Mouse (Mus musculus) forebrain, embryonic 11.5 days (tissue): ENCODE measurements around the gene Ablim1. TPM values are rescaled to one million over a fixed set of nuclear protein-coding genes. Genes with fewer than 3 reads are reported as not detected.
A peak's percentile ranks its signal among the peaks of the same experiment; 100 is the strongest.

Experiments
- ATAC-seq: fragments of 200-750 bp; cut with Nextera tagmentation; replicated peaks from 2 replicates; pipeline ENCODE4 v1.8.0; 2017; ENCODE audit warnings: moderate TSS enrichment; ENCODE audit not compliant: low FRiP score
- DNase-seq: peaks from one replicate; pipeline ENCODE4 v3.0.0-alpha.2; 2017; ENCODE audit warnings: low spot score
- H3K27ac ChIP-seq: fragments of 300-500 bp; sonication (generic); 2 replicates; pipeline ENCODE4 v1.5.1; 2014; ENCODE audit warnings: low read depth, low read length
- H3K27me3 ChIP-seq: fragments of 300-500 bp; sonication (generic); 2 replicates; pipeline ENCODE4 v1.6.1; 2014; ENCODE audit warnings: mild to moderate bottlenecking, low read length, mixed read lengths; ENCODE audit not compliant: control insufficient read depth, insufficient read depth
- H3K36me3 ChIP-seq: fragments of 300-500 bp; sonication (generic); 2 replicates; pipeline ENCODE4 v1.6.1; 2014; ENCODE audit warnings: mild to moderate bottlenecking, low read length, moderate library complexity, mixed read lengths; ENCODE audit not compliant: control insufficient read depth, insufficient read depth
- H3K4me1 ChIP-seq: fragments of 300-500 bp; sonication (generic); replicated peaks from 2 replicates; pipeline ENCODE4 v1.6.1; 2014; ENCODE audit warnings: low read length, mixed read lengths; ENCODE audit not compliant: control insufficient read depth, insufficient read depth
- H3K4me2 ChIP-seq: fragments of 300-500 bp; sonication (generic); 2 replicates; pipeline ENCODE4 v1.6.1; 2014; ENCODE audit warnings: low read depth, mild to moderate bottlenecking, low read length, moderate library complexity, mixed read lengths; ENCODE audit not compliant: severe bottlenecking
- H3K4me3 ChIP-seq: fragments of 300-500 bp; sonication (generic); 2 replicates; pipeline ENCODE4 v1.5.1; 2014; ENCODE audit warnings: low read depth, low read length
- H3K9ac ChIP-seq: fragments of 300-500 bp; sonication (generic); 2 replicates; pipeline ENCODE4 v1.6.1; 2014; ENCODE audit warnings: low read length
- H3K9me3 ChIP-seq: fragments of 300-500 bp; sonication (generic); 2 replicates; pipeline ENCODE4 v1.6.1; 2016; ENCODE audit warnings: low read length, mixed read lengths; ENCODE audit not compliant: control insufficient read depth
- WGBS: fragments of 180-500 bp; shearing (Covaris S2); extraction: QIAGEN DNeasy Blood & Tissue Kit; methylation state at CpG from one replicate; pipeline ENCODE4 v1.1.7; 2014; 5-methylcytosine and 5-hydroxymethylcytosine counted together
- polyA plus RNA-seq: library from polyadenylated mRNA; unstranded; fragments of >200 nt; fragmentation: Nextera tagmentation; extraction: Ambion mirVana; gene quantifications from 2 replicates; pipeline ENCODE4 v1.2.1, GENCODE M21; 2014

The Ablim1 gene
- polyA plus RNA-seq, 1 experiment from 2014 or later = 17.0 TPM

GRCm38 (mm10) chr19:56990367-56991111 is 324.2 kb downstream of the Ablim1 start:
- Histone ChIP-seq H3K27me3 (no peaks in the 10 kb centered on the region), H3K36me3 (no peaks in the 10 kb centered on the region), H3K9ac (no peak overlapping the region), H3K27ac (peak overlapping the region; percentile 66; the same call in 1 of the 2 replicates), H3K9me3 (no peaks in the 10 kb centered on the region), H3K4me2 (no peak overlapping the region), H3K4me1 (no peaks in the 10 kb centered on the region; the same call in 1 of the 2 replicates), H3K4me3 (no peak overlapping the region)
- 36% methylated on average over 14 of the region's 14 CpGs for WGBS
- peak; percentile 55; the same call in 1 of the 2 replicates for ATAC-seq
- DNase-seq = peak; percentile 67

- no peak overlapping the region for H3K9ac ChIP-seq
- no peaks in the 10 kb centered on the region; the same call in 1 of the 2 replicates for H3K4me1 ChIP-seq
- no peaks in the 10 kb centered on the region for H3K27me3 ChIP-seq
- H3K9me3 ChIP-seq = no peaks in the 10 kb centered on the region
- DNase-seq = no peak
- H3K36me3 ChIP-seq = no peaks in the 10 kb centered on the region
- H3K27ac ChIP-seq = no peak overlapping the region
- WGBS = 85% methylated on average over 8 of the region's 8 CpGs
- ATAC-seq = no peak
- H3K4me2 ChIP-seq = no peak overlapping the region
- no peak overlapping the region for H3K4me3 ChIP-seq
These were observed 325.5 kb downstream of the Ablim1 start for GRCm38 (mm10) chr19:56989171-56989570.

- no peaks in the 10 kb centered on the region for H3K36me3 ChIP-seq
- no peak overlapping the region for H3K4me3 ChIP-seq
- no peaks in the 10 kb centered on the region for H3K27me3 ChIP-seq
- WGBS = 71% methylated on average over 4 of the region's 4 CpGs
- H3K9ac ChIP-seq = no peak overlapping the region
- no peak for ATAC-seq
- H3K9me3 ChIP-seq = no peaks in the 10 kb centered on the region
- no peak overlapping the region for H3K27ac ChIP-seq
- DNase-seq = no peak
- H3K4me2 ChIP-seq = no peak overlapping the region
- H3K4me1 ChIP-seq = no peaks in the 10 kb centered on the region; the same call in 1 of the 2 replicates
These were observed 330.5 kb downstream of the Ablim1 start for GRCm38 (mm10) chr19:56984229-56984628.

GRCm38 (mm10) chr19:56983757-56984156 is 331.0 kb downstream of the Ablim1 start:
- Histone ChIP-seq H3K4me3 (no peak overlapping the region), H3K4me2 (no peak overlapping the region), H3K9me3 (no peaks in the 10 kb centered on the region), H3K27me3 (no peaks in the 10 kb centered on the region), H3K9ac (no peak overlapping the region), H3K27ac (no peak overlapping the region), H3K36me3 (no peaks in the 10 kb centered on the region), H3K4me1 (no peaks in the 10 kb centered on the region; the same call in 1 of the 2 replicates)
- DNase-seq = no peak
- 60% methylated on average over 10 of the region's 10 CpGs for WGBS
- no peak for ATAC-seq

Other genes with a start within 250 kb of the Ablim1 start
- gene Fam160b1, start 45.8 kb upstream of the Ablim1 start, polyA plus RNA-seq = 14.0 and 14.5 TPM in 2 replicates
- 16.3 and 22.1 TPM in 2 replicates for gene Trub1, start 138.0 kb upstream of the Ablim1 start, polyA plus RNA-seq